Mouse (Mus musculus) stomach, postnatal 0 days (tissue): Measurements from ENCODE around the gene Zbtb20. TPM values are rescaled to one million over a fixed set of nuclear protein-coding genes. Genes with fewer than 3 reads are reported as not detected.

Source experiments
- ATAC-seq: fragments of 200-750 bp; cut with Nextera tagmentation; 2 replicates; pipeline ENCODE4 v1.8.0; 2017; ENCODE audit not compliant: low FRiP score, low TSS enrichment
- DNase-seq: peaks from one replicate; pipeline ENCODE4 v3.0.0-alpha.2; 2016; ENCODE audit warnings: low spot score
- H3K27ac ChIP-seq: fragments of 300-500 bp; sonication (generic); replicated peaks from 2 replicates; pipeline ENCODE4 v1.5.1; 2014; ENCODE audit warnings: mild to moderate bottlenecking, control low read depth
- H3K27me3 ChIP-seq: fragments of 300-500 bp; sonication (generic); 2 replicates; pipeline ENCODE4 v1.6.1; 2014; ENCODE audit warnings: low read length; ENCODE audit not compliant: control insufficient read depth, insufficient read depth
- H3K36me3 ChIP-seq: fragments of 300-500 bp; sonication (generic); 2 replicates; pipeline ENCODE4 v1.6.1; 2014; ENCODE audit warnings: low read length, mixed read lengths; ENCODE audit not compliant: control insufficient read depth, insufficient read depth
- H3K4me1 ChIP-seq: fragments of 300-500 bp; sonication (generic); replicated peaks from 2 replicates; pipeline ENCODE4 v1.6.1; 2014; ENCODE audit warnings: antibody characterized with exemption; ENCODE audit not compliant: control insufficient read depth, insufficient read depth
- H3K4me2 ChIP-seq: fragments of 300-500 bp; sonication (generic); replicated peaks from 2 replicates; pipeline ENCODE4 v1.6.1; 2014; ENCODE audit warnings: low read depth, mild to moderate bottlenecking, control low read depth, moderate library complexity
- H3K4me3 ChIP-seq: fragments of 300-500 bp; sonication (generic); 2 replicates; pipeline ENCODE4 v1.5.1; 2014; ENCODE audit warnings: low read depth, low read length, control low read depth
- H3K9ac ChIP-seq: fragments of 300-500 bp; sonication (generic); 2 replicates; pipeline ENCODE4 v1.6.1; 2014; ENCODE audit warnings: mild to moderate bottlenecking, low read length, control low read depth, mixed read lengths
- H3K9me3 ChIP-seq: fragments of 300-500 bp; sonication (generic); 2 replicates; pipeline ENCODE4 v1.6.1; 2016; ENCODE audit warnings: low read length; ENCODE audit not compliant: control insufficient read depth
- CTCF ChIP-seq: IDR thresholded peaks from 2 replicates; pipeline ENCODE4 v1.5.1; 2016; ENCODE audit warnings: antibody characterized with exemption, low read depth, mild to moderate bottlenecking, moderate library complexity
- EP300 ChIP-seq: optimal IDR thresholded peaks from 2 replicates; pipeline ENCODE3; 2016; ENCODE audit warnings: antibody characterized with exemption
- WGBS: fragments of 180-500 bp; shearing (Covaris S2); extraction: QIAGEN DNeasy Blood & Tissue Kit; methylation state at CpG from one replicate; pipeline ENCODE4 v1.1.7; 2014; 5-methylcytosine and 5-hydroxymethylcytosine counted together
- polyA plus RNA-seq: library from polyadenylated mRNA; unstranded; fragments of >200 nt; fragmentation: Nextera tagmentation; extraction: Ambion mirVana; gene quantifications from 2 replicates; pipeline ENCODE4 v1.2.1, GENCODE M21; 2015

Gene Zbtb20
- polyA plus RNA-seq, 1 experiment from 2014 or later: 15.7 TPM

GRCm38 (mm10) chr16:43035709-43036108 lies 160.0 kb downstream of the Zbtb20 start:
- Histone ChIP-seq H3K4me2 (no peak overlapping the region), H3K36me3 (no peaks in the 10 kb centered on the region), H3K4me1 (no peaks in the 10 kb centered on the region), H3K27me3 (no peaks in the 10 kb centered on the region), H3K9me3 (no peaks in the 10 kb centered on the region), H3K4me3 (no peak overlapping the region), H3K27ac (no peak overlapping the region), H3K9ac (no peak overlapping the region)
- ATAC-seq (no peak), DNase-seq (no peak)
- WGBS: 66% methylated on average over 6 of the region's 6 CpGs
- TF ChIP-seq EP300: no peak
- no peak for TF ChIP-seq CTCF

- H3K27me3 ChIP-seq: no peaks in the 10 kb centered on the region
- H3K27ac ChIP-seq: no peak overlapping the region
- ATAC-seq (no peak), DNase-seq (no peak)
- H3K9ac ChIP-seq: no peak overlapping the region
- no peak overlapping the region for H3K4me2 ChIP-seq
- H3K4me3 ChIP-seq: no peak overlapping the region
- H3K4me1 ChIP-seq: no peaks in the 10 kb centered on the region
- H3K36me3 ChIP-seq: no peaks in the 10 kb centered on the region
- TF ChIP-seq CTCF (no peak), EP300 (no peak)
- no peaks in the 10 kb centered on the region for H3K9me3 ChIP-seq
- 80% methylated on average over 5 of the region's 5 CpGs for WGBS
Observed at GRCm38 (mm10) chr16:43036510-43036909, 160.8 kb downstream of the Zbtb20 start.

- Histone ChIP-seq H3K27me3 (no peaks in the 10 kb centered on the region), H3K9me3 (no peaks in the 10 kb centered on the region), H3K27ac (no peak overlapping the region), H3K36me3 (no peaks in the 10 kb centered on the region), H3K4me1 (no peaks in the 10 kb centered on the region), H3K4me2 (no peak overlapping the region), H3K9ac (no peak overlapping the region), H3K4me3 (no peak overlapping the region)
- DNase-seq: no peak
- ATAC-seq: no peak
- no peak for TF ChIP-seq EP300
- TF ChIP-seq CTCF: no peak
- 87% methylated on average over 4 of the region's 4 CpGs for WGBS
Observed at GRCm38 (mm10) chr16:43037320-43037719, 161.6 kb downstream of the Zbtb20 start.

GRCm38 (mm10) chr16:43045611-43046010 lies 169.9 kb downstream of the Zbtb20 start:
- Histone ChIP-seq H3K36me3 (no peaks in the 10 kb centered on the region), H3K9me3 (no peaks in the 10 kb centered on the region), H3K27ac (no peak overlapping the region), H3K27me3 (no peaks in the 10 kb centered on the region), H3K4me2 (no peak overlapping the region), H3K9ac (no peak overlapping the region), H3K4me1 (no peaks in the 10 kb centered on the region), H3K4me3 (no peak overlapping the region)
- TF ChIP-seq CTCF (no peak), EP300 (no peak)
- DNase-seq: no peak
- no peak for ATAC-seq

- DNase-seq (no peak), ATAC-seq (no peak)
- Histone ChIP-seq H3K9ac (no peak overlapping the region), H3K4me3 (no peak overlapping the region), H3K27me3 (no peaks in the 10 kb centered on the region), H3K36me3 (no peaks in the 10 kb centered on the region), H3K4me1 (no peaks in the 10 kb centered on the region), H3K9me3 (no peaks in the 10 kb centered on the region), H3K27ac (no peak overlapping the region), H3K4me2 (no peak overlapping the region)
- 80% methylated on average over 3 of the region's 3 CpGs for WGBS
- no peak for TF ChIP-seq EP300
- no peak for TF ChIP-seq CTCF
Observed at GRCm38 (mm10) chr16:43046686-43047085, 171.0 kb downstream of the Zbtb20 start.

GRCm38 (mm10) chr16:43069666-43070295 lies 194.1 kb downstream of the Zbtb20 start:
- 71% methylated on average over 3 of the region's 3 CpGs for WGBS
- Histone ChIP-seq H3K36me3 (no peaks in the 10 kb centered on the region), H3K4me3 (no peak overlapping the region), H3K27ac (no peak overlapping the region), H3K9ac (no peak overlapping the region), H3K4me2 (no peak overlapping the region), H3K9me3 (no peaks in the 10 kb centered on the region), H3K4me1 (no peaks in the 10 kb centered on the region), H3K27me3 (no peaks in the 10 kb centered on the region)
- no peak for TF ChIP-seq EP300
- no peak for TF ChIP-seq CTCF
- ATAC-seq (peak; percentile 59; the same call in 1 of the 2 replicates), DNase-seq (no peak)
